ENCODE assay signal across 9 mouse cellular contexts in genomic region chr17:45629861-45630694, GRCm38 (mm10). TPM values are rescaled to one million over a fixed set of nuclear protein-coding genes. Genes with fewer than 3 reads are reported as not detected.
DNase-seq lines count a peak whose midpoint lies in the region; ATAC-seq and TF ChIP-seq lines count a peak whose summit lies in the region.
"Had no signal": no experiment of that assay in that cellular context is flagged by ENCODE, and none has a peak within 500 bp of the region (broad histone marks: within the 10 kb centered on the region; RNA-seq: fewer than 3 reads in every experiment).

No protein-coding gene starts in this region.

- DNase-seq in G1E (ENCODE audit: low spot score): peak; percentile 23
- DNase-seq in cerebellum, adult 8-10 months: peak; percentile 69
- peak; percentile 62 to 63 for DNase-seq in frontal cortex, postnatal 10 days (ENCODE audit: low spot score in 2 of 2)
- DNase-seq in hindbrain, embryonic 11.5 days (ENCODE audit: low spot score): peak; percentile 80
- peak; percentile 68 to 79 for DNase-seq in layer of hippocampus, postnatal 14 days (ENCODE audit: low spot score in 2 of 2)
- peak; percentile 83 for DNase-seq in lung, postnatal 0 days (ENCODE audit: low spot score)
- peak; percentile 44 for DNase-seq in retina, adult 2 months (ENCODE audit: low read depth, low spot score)
- peak; percentile 44 for DNase-seq in urinary bladder, adult 2 months (ENCODE audit: low spot score)

- peak overlapping the region; percentile 63; the same call in 1 of the 2 replicates for H3K4me3 ChIP-seq in G1E (ENCODE audit: low read depth, low read length)
- peak overlapping the region; percentile 32 for H3K4me3 ChIP-seq in hindbrain, embryonic 11.5 days (ENCODE audit: low read depth, low read length)
- H3K4me3 ChIP-seq in lung, postnatal 0 days (ENCODE audit: low read depth, low read length): peak overlapping the region; percentile 19

- peaks cover 53% of the 10 kb centered on the region for H3K4me1 ChIP-seq in G1E (ENCODE audit: insufficient read depth, low read depth, low read length)
- H3K4me1 ChIP-seq in hindbrain, embryonic 11.5 days (replicated peaks; ENCODE audit: control insufficient read depth, insufficient read depth, low read length): peaks cover 4% of the 10 kb centered on the region
- no peaks in the 10 kb centered on the region; the same call in 1 of the 2 replicates for H3K4me1 ChIP-seq in lung, postnatal 0 days (ENCODE audit: insufficient read depth, low read depth, low read length)

- 0 out of 2 replicates have a peak, but pooled peaks have one; percentile 24 for TF ChIP-seq CTCF in G1E (IDR thresholded peaks at IDR 0.05; ENCODE audit: low read depth, low read length)
- peak; percentile 76 for TF ChIP-seq CTCF in lung, postnatal 0 days (IDR thresholded peaks at IDR 0.05)

- H3K27ac ChIP-seq in hindbrain, embryonic 11.5 days (ENCODE audit: low read depth, low read length): peak overlapping the region; percentile 54; the same call in 1 of the 2 replicates
- H3K27ac ChIP-seq in lung, postnatal 0 days (ENCODE audit: low read length): peak overlapping the region; percentile 45; the same call in 1 of the 2 replicates
- H3K27ac ChIP-seq: macrophage had no signal

- H3K4me2 ChIP-seq in hindbrain, embryonic 11.5 days (replicated peaks; ENCODE audit: low read depth, low read length): peak overlapping the region; percentile 68
- peak overlapping the region; percentile 59 for H3K4me2 ChIP-seq in lung, postnatal 0 days (replicated peaks; ENCODE audit: low read depth, low read length)

- H3K36me3 ChIP-seq in G1E (replicated peaks): no peaks in the 10 kb centered on the region
- H3K36me3 ChIP-seq in hindbrain, embryonic 11.5 days (ENCODE audit: control insufficient read depth, insufficient read depth, low read length): no peaks in the 10 kb centered on the region
- H3K36me3 ChIP-seq in lung, postnatal 0 days (ENCODE audit: insufficient read depth, low read length): no peaks in the 10 kb centered on the region

- peaks cover 31% of the 10 kb centered on the region for H3K27me3 ChIP-seq in G1E (ENCODE audit: insufficient read depth, low read length)
- no peaks in the 10 kb centered on the region for H3K27me3 ChIP-seq in hindbrain, embryonic 11.5 days (ENCODE audit: control insufficient read depth, insufficient read depth, low read length)
- H3K27me3 ChIP-seq in lung, postnatal 0 days (replicated peaks; ENCODE audit: insufficient read depth, low read length): no peaks in the 10 kb centered on the region

- TF ChIP-seq EP300 in lung, postnatal 0 days (IDR thresholded peaks at IDR 0.05): no peak

- no peaks in the 10 kb centered on the region for H3K9me3 ChIP-seq in G1E (replicated peaks)
- no peaks in the 10 kb centered on the region for H3K9me3 ChIP-seq in hindbrain, embryonic 11.5 days (ENCODE audit: control insufficient read depth, low read length)
- H3K9me3 ChIP-seq in lung, postnatal 0 days (ENCODE audit: low read length): no peaks in the 10 kb centered on the region

- H3K9ac ChIP-seq in hindbrain, embryonic 11.5 days (ENCODE audit: low read depth, low read length): peak overlapping the region; percentile 57
- H3K9ac ChIP-seq in lung, postnatal 0 days (replicated peaks; ENCODE audit: low read depth): no peak overlapping the region

- 2% methylated on average over 32 of the region's 34 CpGs for WGBS in hindbrain, embryonic 11.5 days
- WGBS in lung, postnatal 0 days: 3% methylated on average over 34 of the region's 34 CpGs

- ATAC-seq in G1E (ENCODE audit: extremely low read depth, insufficient number of reproducible peaks, low FRiP score, poor library complexity, severe bottlenecking): no peak
- ATAC-seq in hindbrain, embryonic 11.5 days (ENCODE audit: low FRiP score): peak; percentile 84
- ATAC-seq in lung, postnatal 0 days: peak; percentile 73

RNA-seq across cellular contexts. Expression of gene Mymx, which starts 28.2 kb away (rescaled TPM):
- total RNA-seq in G1E (2014; fragmentation: Nextera tagmentation) (not detected in 2 replicates), G1E (2017) (not detected in 2 replicates)
- not detected in 2 replicates for polyA plus RNA-seq in G1E (2012)
- polyA plus RNA-seq in hindbrain, embryonic 11.5 days (2014; fragmentation: Nextera tagmentation; extraction: Ambion mirVana): 1.1 and 1.8 TPM in 2 replicates
- total RNA-seq in layer of hippocampus, postnatal 14 days (2021): not detected
- polyA plus RNA-seq in lung, postnatal 0 days (2015; fragmentation: Nextera tagmentation; extraction: Ambion mirVana): not detected in 2 replicates
- polyA plus RNA-seq in urinary bladder, adult 2 months (2012; rRNA removed): 0.31 and 0.84 TPM in 2 replicates
- polyA plus RNA-seq: macrophage had no signal

RNA-seq across cellular contexts. Expression of gene Capn11, which starts 29.0 kb away (rescaled TPM):
- total RNA-seq in G1E (2014; fragmentation: Nextera tagmentation) (not detected in 2 replicates), G1E (2017) (not detected in 2 replicates)
- polyA plus RNA-seq in G1E (2012): not detected in 2 replicates
- 0.79 and 1.0 TPM in 2 replicates for polyA plus RNA-seq in hindbrain, embryonic 11.5 days (2014; fragmentation: Nextera tagmentation; extraction: Ambion mirVana)
- under 1 TPM; 0.14 to 0.25 TPM for total RNA-seq in layer of hippocampus, postnatal 14 days (2021)
- 0.08 TPM in 1 of 2 replicates, not detected in the other for polyA plus RNA-seq in lung, postnatal 0 days (2015; fragmentation: Nextera tagmentation; extraction: Ambion mirVana)
- polyA plus RNA-seq in urinary bladder, adult 2 months (2012; rRNA removed): 2.3 and 2.7 TPM in 2 replicates

RNA-seq across cellular contexts. Expression of gene Slc29a1, which starts 30.7 kb away (rescaled TPM):
- total RNA-seq in G1E (2014; fragmentation: Nextera tagmentation) (107 and 116 TPM in 2 replicates), G1E (2017) (93.5 and 118 TPM in 2 replicates)
- 143 and 207 TPM in 2 replicates for polyA plus RNA-seq in G1E (2012)
- polyA plus RNA-seq in hindbrain, embryonic 11.5 days (2014; fragmentation: Nextera tagmentation; extraction: Ambion mirVana): 48.0 and 50.8 TPM in 2 replicates
- total RNA-seq in layer of hippocampus, postnatal 14 days (2021): 10 to 100 TPM; 17.5 to 22.9 TPM
- 99.8 and 120 TPM in 2 replicates for polyA plus RNA-seq in lung, postnatal 0 days (2015; fragmentation: Nextera tagmentation; extraction: Ambion mirVana)
- 210 and 219 TPM in 2 replicates for polyA plus RNA-seq in urinary bladder, adult 2 months (2012; rRNA removed)

RNA-seq across cellular contexts. Expression of gene Mrpl14, which starts 56.0 kb away (rescaled TPM):
- 36.2 and 36.8 TPM in 2 replicates for total RNA-seq in G1E (2014; fragmentation: Nextera tagmentation)
- 17.3 and 29.6 TPM in 2 replicates for total RNA-seq in G1E (2017)
- 237 and 310 TPM in 2 replicates for polyA plus RNA-seq in G1E (2012)
- polyA plus RNA-seq in hindbrain, embryonic 11.5 days (2014; fragmentation: Nextera tagmentation; extraction: Ambion mirVana): 105 and 109 TPM in 2 replicates
- total RNA-seq in layer of hippocampus, postnatal 14 days (2021): 10 to 100 TPM; 36.4 to 43.5 TPM
- 224 and 234 TPM in 2 replicates for polyA plus RNA-seq in lung, postnatal 0 days (2015; fragmentation: Nextera tagmentation; extraction: Ambion mirVana)
- polyA plus RNA-seq in urinary bladder, adult 2 months (2012; rRNA removed): 100 and 106 TPM in 2 replicates

RNA-seq across cellular contexts. Expression of gene Tmem63b, which starts 56.6 kb away (rescaled TPM):
- total RNA-seq in G1E (2014; fragmentation: Nextera tagmentation) (22.6 and 25.0 TPM in 2 replicates), G1E (2017) (8.7 and 9.9 TPM in 2 replicates)
- 18.6 and 21.6 TPM in 2 replicates for polyA plus RNA-seq in G1E (2012)
- 48.6 and 50.3 TPM in 2 replicates for polyA plus RNA-seq in hindbrain, embryonic 11.5 days (2014; fragmentation: Nextera tagmentation; extraction: Ambion mirVana)
- 100 to 1,000 TPM; 219 to 224 TPM for total RNA-seq in layer of hippocampus, postnatal 14 days (2021)
- 78.5 and 88.2 TPM in 2 replicates for polyA plus RNA-seq in lung, postnatal 0 days (2015; fragmentation: Nextera tagmentation; extraction: Ambion mirVana)
- polyA plus RNA-seq in urinary bladder, adult 2 months (2012; rRNA removed): 73.6 and 76.5 TPM in 2 replicates

Comparison
In these comparisons a context has a peak if more than half of its experiments do, and no peak if none do; other contexts are left out.
1. DNase-seq: peak in every context shown above with its lines; median percentile 83 in lung, postnatal 0 days; 80 in hindbrain, embryonic 11.5 days; 74 in layer of hippocampus, postnatal 14 days; 69 in cerebellum, adult 8-10 months; 62 in frontal cortex, postnatal 10 days; 44 in retina, adult 2 months; 44 in urinary bladder, adult 2 months; 23 in G1E.